Mouse (Mus musculus) MEL (cell line): Measurements from ENCODE around the gene Atp11b.

ENCODE experiments used
- CTCF ChIP-seq, 3 experiments: IDR thresholded peaks in 2 of 3; conservative IDR thresholded peaks in 1 of 3; 2 replicates each; pipeline ENCODE4 v1.5.1; 2011 to 2012; ENCODE audit warnings: low read length in 3 of 3, low read depth in 2 of 3, mild to moderate bottlenecking in 2 of 3, improper control_type of control experiment in 1 of 3, inconsistent platforms in 1 of 3, mixed read lengths in 1 of 3, moderate library complexity in 1 of 3; ENCODE audit not compliant: control insufficient read depth in 1 of 3, insufficient read depth in 1 of 3, poor library complexity in 1 of 3, severe bottlenecking in 1 of 3
- JUND ChIP-seq: IDR thresholded peaks from 2 replicates; pipeline ENCODE4 v1.6.1; 2011; ENCODE audit warnings: low read depth, mild to moderate bottlenecking, improper control_type of control experiment, low read length
- NRF1 ChIP-seq: IDR thresholded peaks from 2 replicates; pipeline ENCODE4 v1.6.1; 2014; ENCODE audit warnings: low read depth, mild to moderate bottlenecking, inconsistent platforms, low read length, improper control_type of control experiment, moderate library complexity; ENCODE audit not compliant: poor library complexity, insufficient read depth, severe bottlenecking
- POLR2A ChIP-seq, 2 experiments: IDR thresholded peaks; 2 replicates each; pipeline ENCODE4 v1.6.1; 2011 to 2012; ENCODE audit warnings: low read length in 2 of 2, mild to moderate bottlenecking in 2 of 2, control low read depth in 1 of 2, improper control_type of control experiment in 1 of 2, low read depth in 1 of 2, moderate library complexity in 1 of 2; ENCODE audit not compliant: control insufficient read depth in 1 of 2, insufficient read depth in 1 of 2, poor library complexity in 1 of 2
- SIN3A ChIP-seq: IDR thresholded peaks from 2 replicates; pipeline ENCODE4 v1.6.1; 2012; ENCODE audit warnings: low read length, improper control_type of control experiment, inconsistent platforms
- TCF12 ChIP-seq: IDR thresholded peaks from 2 replicates; pipeline ENCODE4 v1.6.1; 2014; ENCODE audit warnings: low read depth, mild to moderate bottlenecking, inconsistent platforms, low read length, improper control_type of control experiment, moderate library complexity
- USF1 ChIP-seq: IDR thresholded peaks from 2 replicates; pipeline ENCODE4 v1.6.1; 2014; ENCODE audit warnings: low read depth, mild to moderate bottlenecking, inconsistent platforms, low read length, improper control_type of control experiment, moderate library complexity

DNA sequence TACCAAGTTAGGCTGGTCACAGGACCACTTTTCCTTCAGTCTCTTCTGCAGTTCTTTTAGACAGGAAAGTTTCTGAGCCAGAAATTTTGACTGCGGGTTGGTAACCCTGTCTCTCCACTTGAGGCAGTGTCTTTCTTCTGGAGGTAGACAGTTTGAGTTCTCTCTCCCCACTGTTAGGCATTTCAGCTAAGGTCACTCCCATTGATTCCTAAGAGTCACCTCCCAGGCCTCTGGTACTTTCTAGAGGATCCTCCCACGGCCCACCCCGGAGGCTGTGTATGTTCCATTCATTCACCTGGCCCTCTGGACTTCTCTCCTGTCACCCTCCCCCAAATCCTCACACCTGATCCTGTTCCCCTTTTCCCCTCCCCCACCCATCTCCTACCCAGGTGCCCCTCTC, 68.1 kb downstream of the Atp11b start:
- no peak; a peak in 1 of 6 replicates for TF ChIP-seq CTCF (IDR thresholded peaks at IDR 0.05 in 2 of 3, conservative IDR thresholded peaks at IDR 0.05 in 1 of 3; ENCODE audit: control insufficient read depth in 1 of 3, insufficient read depth in 1 of 3, low read depth in 2 of 3, low read length in 3 of 3, poor library complexity in 1 of 3, severe bottlenecking in 1 of 3)
- TF ChIP-seq POLR2A (IDR thresholded peaks at IDR 0.05; ENCODE audit: control insufficient read depth in 1 of 2, insufficient read depth in 1 of 2, low read depth in 1 of 2, low read length in 2 of 2, poor library complexity in 1 of 2), result no peak
- TF ChIP-seq TCF12, result no peak
- TF ChIP-seq SIN3A, result no peak
- no peak for TF ChIP-seq JUND
- TF ChIP-seq USF1, result no peak
- TF ChIP-seq NRF1, result no peak
